ENCODE assay signal across 19 mouse cellular contexts in genomic region chr15:5459083-5459482, GRCm38 (mm10).
DNase-seq lines count a peak whose midpoint lies in the region; ATAC-seq lines count a peak whose summit lies in the region.
"Had no signal": no experiment of that assay in that cellular context is flagged by ENCODE, and none has a peak within 500 bp of the region (broad histone marks: within the 10 kb centered on the region; RNA-seq: fewer than 3 reads in every experiment).

No protein-coding gene starts in this region.

- ATAC-seq in erythroblast, adult 5-6 weeks (replicated peaks; ENCODE audit: low FRiP score, poor library complexity, severe bottlenecking) = peak; percentile 99
- ATAC-seq in liver, embryonic 15.5 days (ENCODE audit: insufficient read depth) = peak; percentile 99

- peak; percentile 59 for DNase-seq in urinary bladder, postnatal 14 days (ENCODE audit: low spot score)
- no peak for DNase-seq in urinary bladder, postnatal 4 days (ENCODE audit: low spot score in 2 of 2)
- DNase-seq in lung, postnatal 25 days (ENCODE audit: low spot score) = no peak
- DNase-seq in right cerebral cortex, postnatal 4 days = no peak
- DNase-seq in heart, postnatal 25 days (ENCODE audit: low spot score) = no peak
- DNase-seq: adrenal gland, adult 2 months; cerebellum, adult 11-12 months; gastrocnemius, postnatal 10 days; kidney, adult 11 months; kidney, postnatal 36 days; lung, postnatal 10 days; right cerebral cortex, adult 18-20 months; thymus, postnatal 14 days had no signal

- no peaks in the 10 kb centered on the region for H3K36me3 ChIP-seq in liver, embryonic 15.5 days (replicated peaks)
- H3K36me3 ChIP-seq: embryonic facial prominence, embryonic 13.5 days; forebrain, embryonic 10.5 days; hindbrain, embryonic 13.5 days; limb, embryonic 15.5 days had no signal

- intact Hi-C loops in heart, postnatal 25 days (cut with DNase I) = no loop called here

- peaks cover 14% of the 10 kb centered on the region for H3K4me1 ChIP-seq in liver, embryonic 15.5 days (replicated peaks)
- H3K4me1 ChIP-seq: embryonic facial prominence, embryonic 13.5 days; forebrain, embryonic 10.5 days; hindbrain, embryonic 13.5 days; limb, embryonic 15.5 days had no signal

- no peaks in the 10 kb centered on the region for H3K9me3 ChIP-seq in liver, embryonic 15.5 days (replicated peaks)
- H3K9me3 ChIP-seq: embryonic facial prominence, embryonic 13.5 days; forebrain, embryonic 10.5 days; hindbrain, embryonic 13.5 days; limb, embryonic 15.5 days had no signal

- H3K27me3 ChIP-seq in liver, embryonic 15.5 days = no peaks in the 10 kb centered on the region
- H3K27me3 ChIP-seq: embryonic facial prominence, embryonic 13.5 days; hindbrain, embryonic 13.5 days; limb, embryonic 15.5 days had no signal

- WGBS in liver, embryonic 15.5 days (ENCODE audit: insufficient replicate concordance) = 38% methylated on average over 3 of the region's 3 CpGs

- no peak overlapping the region for H3K9ac ChIP-seq in liver, embryonic 15.5 days
- H3K9ac ChIP-seq: embryonic facial prominence, embryonic 13.5 days; hindbrain, embryonic 13.5 days; limb, embryonic 15.5 days had no signal

- peak overlapping the region; percentile 68 for H3K27ac ChIP-seq in liver, embryonic 15.5 days (replicated peaks)
- H3K27ac ChIP-seq: embryonic facial prominence, embryonic 13.5 days; forebrain, embryonic 10.5 days; hindbrain, embryonic 13.5 days; limb, embryonic 15.5 days had no signal

- H3K4me3 ChIP-seq in liver, embryonic 15.5 days (replicated peaks) = no peak overlapping the region
- H3K4me3 ChIP-seq: embryonic facial prominence, embryonic 13.5 days; forebrain, embryonic 10.5 days; hindbrain, embryonic 13.5 days; limb, embryonic 15.5 days had no signal

- peak overlapping the region; percentile 24 for H3K4me2 ChIP-seq in liver, embryonic 15.5 days
- H3K4me2 ChIP-seq: embryonic facial prominence, embryonic 13.5 days; hindbrain, embryonic 13.5 days; limb, embryonic 15.5 days had no signal
